Mouse (Mus musculus) liver, embryonic 12.5 days (tissue): Measurements from ENCODE around the gene Dlx4. TPM values are rescaled to one million over a fixed set of nuclear protein-coding genes. Genes with fewer than 3 reads are reported as not detected.

Experiments
- ATAC-seq: fragments of 200-750 bp; cut with Nextera tagmentation; 2 replicates; pipeline ENCODE4 v1.8.0; 2017; ENCODE audit warnings: moderate number of reproducible peaks, mild to moderate bottlenecking, moderate library complexity
- H3K27ac ChIP-seq: fragments of 300-500 bp; sonication (generic); 2 replicates; pipeline ENCODE4 v1.5.1; 2016; ENCODE audit warnings: mild to moderate bottlenecking
- H3K27me3 ChIP-seq: fragments of 300-500 bp; sonication (generic); replicated peaks from 2 replicates; pipeline ENCODE4 v1.6.1; 2016; ENCODE audit warnings: mild to moderate bottlenecking, moderate library complexity
- H3K36me3 ChIP-seq: fragments of 300-500 bp; sonication (generic); 2 replicates; pipeline ENCODE4 v1.6.1; 2016; ENCODE audit warnings: mild to moderate bottlenecking, moderate library complexity
- H3K4me1 ChIP-seq: fragments of 300-500 bp; sonication (generic); 2 replicates; pipeline ENCODE4 v1.6.1; 2016
- H3K4me2 ChIP-seq: fragments of 300-500 bp; sonication (generic); 2 replicates; pipeline ENCODE4 v1.6.1; 2016; ENCODE audit warnings: mild to moderate bottlenecking, moderate library complexity
- H3K4me3 ChIP-seq: fragments of 300-500 bp; sonication (generic); 2 replicates; pipeline ENCODE4 v1.5.1; 2016; ENCODE audit warnings: mild to moderate bottlenecking, moderate library complexity
- H3K9ac ChIP-seq: fragments of 300-500 bp; sonication (generic); 2 replicates; pipeline ENCODE4 v1.6.1; 2016; ENCODE audit warnings: mild to moderate bottlenecking, moderate library complexity
- H3K9me3 ChIP-seq: fragments of 300-500 bp; sonication (generic); replicated peaks from 2 replicates; pipeline ENCODE4 v1.6.1; 2016; ENCODE audit warnings: mild to moderate bottlenecking, moderate library complexity
- WGBS: fragments of 180-500 bp; shearing (Covaris S2); methylation state at CpG from one replicate; pipeline ENCODE4 v1.1.7; 2016; ENCODE audit not compliant: insufficient replicate concordance; 5-methylcytosine and 5-hydroxymethylcytosine counted together
- polyA plus RNA-seq: library from polyadenylated mRNA; unstranded; fragments of >200 nt; fragmentation: Nextera tagmentation; extraction: Ambion mirVana; gene quantifications from 2 replicates; pipeline ENCODE4 v1.2.1, GENCODE M21; 2016

The Dlx4 gene
- polyA plus RNA-seq, 1 experiment from 2014 or later = 0.06 TPM

DNA sequence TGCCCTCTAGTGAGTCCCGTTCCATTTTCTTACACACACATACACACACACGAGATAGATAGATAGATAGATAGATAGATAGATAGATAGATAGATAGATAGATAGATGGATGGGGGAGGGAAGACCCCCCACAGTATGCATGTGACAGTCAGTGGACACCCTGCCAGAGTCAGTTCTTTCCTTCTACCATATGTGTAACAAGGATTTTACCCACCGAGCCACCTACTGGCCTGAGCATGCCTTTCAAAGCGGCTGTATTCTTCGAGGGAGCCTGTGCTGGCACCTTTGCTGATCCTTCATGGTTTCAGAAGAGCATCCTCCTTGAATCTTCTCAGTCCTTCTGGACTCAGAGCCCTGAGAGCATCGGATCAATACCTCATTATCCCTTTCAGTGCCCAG is 48.2 kb downstream of the Dlx4 start:
- H3K4me3 ChIP-seq = no peak overlapping the region
- H3K36me3 ChIP-seq = no peaks in the 10 kb centered on the region
- H3K4me2 ChIP-seq = no peak overlapping the region
- H3K9me3 ChIP-seq = no peaks in the 10 kb centered on the region
- WGBS = 56% methylated on average over 6 of the region's 6 CpGs
- H3K27me3 ChIP-seq = peaks cover 50% of the 10 kb centered on the region
- ATAC-seq = no peak
- H3K4me1 ChIP-seq = peaks cover 8% of the 10 kb centered on the region; the same call in 1 of the 2 replicates
- no peak overlapping the region for H3K27ac ChIP-seq
- H3K9ac ChIP-seq = no peak overlapping the region

DNA sequence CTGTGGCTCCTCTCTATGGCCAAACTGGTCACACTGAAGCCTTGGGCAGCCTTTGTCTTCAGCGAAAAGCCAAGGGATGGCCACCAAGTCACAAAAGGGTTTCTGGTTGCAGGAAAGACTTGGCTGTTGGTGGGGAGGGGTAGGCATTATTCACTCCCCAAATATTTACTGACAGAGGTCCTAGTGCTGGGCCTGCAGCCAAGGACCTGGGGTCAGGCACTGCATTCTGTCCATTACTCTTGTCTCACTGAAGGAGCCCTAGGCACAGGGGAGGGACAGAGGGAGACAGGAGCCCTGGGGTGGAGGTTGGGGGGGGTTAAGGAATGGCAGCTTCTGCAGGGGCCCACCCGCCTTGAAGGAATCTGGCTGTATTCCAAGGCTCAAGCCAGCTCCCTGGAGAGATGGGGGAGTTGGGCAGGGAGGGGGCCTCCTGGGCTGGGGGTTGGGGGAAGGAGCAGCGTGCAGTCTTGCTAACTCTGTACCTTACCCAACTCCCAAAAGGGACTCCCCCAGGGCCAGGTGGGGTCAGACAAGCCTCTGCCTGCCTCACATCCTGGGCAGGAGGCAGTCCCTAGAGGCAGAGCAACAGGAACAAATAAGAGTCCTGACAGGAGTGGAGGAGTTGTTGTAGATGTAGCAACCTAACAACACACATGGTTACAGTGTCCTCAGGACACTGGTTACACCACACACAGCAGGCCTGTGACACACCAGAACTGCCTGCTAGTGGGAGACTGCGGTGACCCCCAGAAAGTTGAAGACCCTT is 49.3 kb downstream of the Dlx4 start:
- Histone ChIP-seq H3K4me3 (no peak overlapping the region), H3K4me1 (peaks cover 8% of the 10 kb centered on the region; the same call in 1 of the 2 replicates), H3K9ac (no peak overlapping the region), H3K4me2 (no peak overlapping the region), H3K27me3 (peaks cover 47% of the 10 kb centered on the region), H3K27ac (no peak overlapping the region; the same call in 1 of the 2 replicates), H3K36me3 (no peaks in the 10 kb centered on the region), H3K9me3 (no peaks in the 10 kb centered on the region)
- peak; percentile 32; the same call in 1 of the 2 replicates for ATAC-seq
- 57% methylated on average over 4 of the region's 4 CpGs for WGBS

DNA sequence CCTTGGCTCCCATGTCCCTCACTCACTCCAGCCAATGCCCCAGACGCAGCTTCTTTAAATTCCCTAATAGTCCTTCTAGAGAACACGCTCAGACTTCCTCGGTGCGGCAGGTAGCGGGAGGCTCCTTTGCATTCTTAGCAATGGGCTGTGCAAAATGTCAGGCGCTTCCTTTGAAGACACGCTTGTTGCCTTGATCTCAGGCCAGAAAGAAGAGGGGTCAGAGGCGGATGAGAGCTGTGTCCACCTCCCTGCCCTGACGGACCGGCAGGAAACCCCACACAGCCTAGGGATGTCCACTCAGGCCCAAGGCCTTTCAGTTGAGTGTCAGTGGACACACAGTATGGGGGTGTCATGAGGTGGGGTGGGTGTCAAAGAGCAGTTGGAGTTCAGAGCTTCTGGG is 50.5 kb downstream of the Dlx4 start:
- 72% methylated on average over 10 of the region's 10 CpGs for WGBS

DNA sequence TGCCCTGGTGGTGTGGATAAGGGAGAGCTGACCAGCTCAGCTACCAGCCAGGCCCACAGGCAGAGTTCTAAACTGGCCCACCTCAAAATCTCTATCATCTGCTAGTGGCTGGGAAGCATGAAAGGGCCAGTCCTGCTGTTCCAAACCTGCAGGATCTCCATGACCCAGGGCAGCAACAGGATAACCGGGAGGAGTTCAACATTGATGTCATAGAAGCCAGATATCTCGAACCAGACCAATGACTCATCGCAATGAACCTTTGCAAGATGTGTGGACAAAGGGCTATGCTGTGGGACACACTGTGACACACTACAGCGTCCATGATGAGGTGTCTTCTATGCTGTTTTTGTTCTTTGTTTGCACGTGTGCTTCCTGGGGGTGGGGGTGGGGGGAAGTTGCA is 53.0 kb downstream of the Dlx4 start:
- 45% methylated on average over 5 of the region's 5 CpGs for WGBS
- no peak for ATAC-seq

More for the DNA sequence above, 50.5 kb downstream of the Dlx4 start:
- H3K36me3 ChIP-seq = no peaks in the 10 kb centered on the region
- no peak overlapping the region for H3K27ac ChIP-seq
- H3K9me3 ChIP-seq = no peaks in the 10 kb centered on the region
- H3K4me2 ChIP-seq = no peak overlapping the region
- H3K4me1 ChIP-seq = peaks cover 8% of the 10 kb centered on the region; the same call in 1 of the 2 replicates
- no peak for ATAC-seq
- H3K4me3 ChIP-seq = no peak overlapping the region
- H3K9ac ChIP-seq = no peak overlapping the region
- H3K27me3 ChIP-seq = peaks cover 35% of the 10 kb centered on the region

More for the DNA sequence above, 53.0 kb downstream of the Dlx4 start:
- H3K4me3 ChIP-seq = no peak overlapping the region
- no peaks in the 10 kb centered on the region for H3K9me3 ChIP-seq
- peaks cover 8% of the 10 kb centered on the region; the same call in 1 of the 2 replicates for H3K4me1 ChIP-seq
- no peaks in the 10 kb centered on the region for H3K36me3 ChIP-seq
- H3K9ac ChIP-seq = no peak overlapping the region
- H3K4me2 ChIP-seq = no peak overlapping the region
- H3K27ac ChIP-seq = no peak overlapping the region
- peaks cover 23% of the 10 kb centered on the region for H3K27me3 ChIP-seq

Other genes with a start within 250 kb of the Dlx4 start
- gene Col1a1, start 210.0 kb downstream of the Dlx4 start, polyA plus RNA-seq = 135 and 153 TPM in 2 replicates
- gene Hils1, start 178.7 kb downstream of the Dlx4 start, polyA plus RNA-seq = not detected in 2 replicates
- 0.17 TPM in 1 of 2 replicates, not detected in the other for gene Sgca, start 169.9 kb downstream of the Dlx4 start, polyA plus RNA-seq
- gene Ppp1r9b, start 155.2 kb downstream of the Dlx4 start, polyA plus RNA-seq = 13.4 and 14.1 TPM in 2 replicates
- gene Samd14, start 136.4 kb downstream of the Dlx4 start, polyA plus RNA-seq = 53.8 and 56.7 TPM in 2 replicates
- gene Pdk2, start 104.9 kb downstream of the Dlx4 start, polyA plus RNA-seq = 10.0 and 11.0 TPM in 2 replicates
- 2.8 and 3.6 TPM in 2 replicates for gene Itga3, start 69.5 kb downstream of the Dlx4 start, polyA plus RNA-seq
- 0.05 and 0.08 TPM in 2 replicates for gene Dlx3, start 26.1 kb downstream of the Dlx4 start, polyA plus RNA-seq
- gene Tac4, start 115.3 kb upstream of the Dlx4 start, polyA plus RNA-seq = 0.10 TPM in 1 of 2 replicates, not detected in the other
- gene Kat7, start 164.0 kb upstream of the Dlx4 start, polyA plus RNA-seq = 48.1 and 49.5 TPM in 2 replicates
- 59.0 and 62.7 TPM in 2 replicates for gene Fam117a, start 190.8 kb upstream of the Dlx4 start, polyA plus RNA-seq
- 58.2 and 61.3 TPM in 2 replicates for gene Slc35b1, start 238.4 kb upstream of the Dlx4 start, polyA plus RNA-seq